Mouse (Mus musculus) kidney, adult 2 months (tissue): ENCODE data around the gene Hist1h3g.
"Not testable (repeated sequence)": the region's sequence is repeated elsewhere in the genome, so short reads cannot be mapped to it uniquely, and the experiment has no call there.

Experiments used
- CTCF ChIP-seq: fragments of 200-500 bp; conservative IDR thresholded peaks from 2 replicates; pipeline ENCODE4 v1.5.1; 2011; ENCODE audit warnings: low read depth, mild to moderate bottlenecking, control low read depth, low read length, moderate library complexity, mixed read lengths; ENCODE audit not compliant: insufficient read depth, insufficient read length
- POLR2A ChIP-seq: fragments of 200-500 bp; IDR thresholded peaks from one replicate; pipeline ENCODE4 v1.6.1; 2011; ENCODE audit warnings: low read depth, low read length, control low read depth

GRCm38 (mm10) chr13:23544787-23545120 lies 9.5 kb downstream of the Hist1h3g start:
- not testable (repeated sequence) for TF ChIP-seq POLR2A, CTCF
